Mouse (Mus musculus): ENCODE measurements around the gene Kncn.

Kncn gene

GRCm38 (mm10) chr4:115935835-115936581 is 51.8 kb downstream of the Kncn start:
- ATAC-seq (ENCODE audit: low TSS enrichment): no peak

GRCm38 (mm10) chr4:115936646-115937045 is 52.4 kb downstream of the Kncn start:
- no peak for ATAC-seq (ENCODE audit: low TSS enrichment)

DNA sequence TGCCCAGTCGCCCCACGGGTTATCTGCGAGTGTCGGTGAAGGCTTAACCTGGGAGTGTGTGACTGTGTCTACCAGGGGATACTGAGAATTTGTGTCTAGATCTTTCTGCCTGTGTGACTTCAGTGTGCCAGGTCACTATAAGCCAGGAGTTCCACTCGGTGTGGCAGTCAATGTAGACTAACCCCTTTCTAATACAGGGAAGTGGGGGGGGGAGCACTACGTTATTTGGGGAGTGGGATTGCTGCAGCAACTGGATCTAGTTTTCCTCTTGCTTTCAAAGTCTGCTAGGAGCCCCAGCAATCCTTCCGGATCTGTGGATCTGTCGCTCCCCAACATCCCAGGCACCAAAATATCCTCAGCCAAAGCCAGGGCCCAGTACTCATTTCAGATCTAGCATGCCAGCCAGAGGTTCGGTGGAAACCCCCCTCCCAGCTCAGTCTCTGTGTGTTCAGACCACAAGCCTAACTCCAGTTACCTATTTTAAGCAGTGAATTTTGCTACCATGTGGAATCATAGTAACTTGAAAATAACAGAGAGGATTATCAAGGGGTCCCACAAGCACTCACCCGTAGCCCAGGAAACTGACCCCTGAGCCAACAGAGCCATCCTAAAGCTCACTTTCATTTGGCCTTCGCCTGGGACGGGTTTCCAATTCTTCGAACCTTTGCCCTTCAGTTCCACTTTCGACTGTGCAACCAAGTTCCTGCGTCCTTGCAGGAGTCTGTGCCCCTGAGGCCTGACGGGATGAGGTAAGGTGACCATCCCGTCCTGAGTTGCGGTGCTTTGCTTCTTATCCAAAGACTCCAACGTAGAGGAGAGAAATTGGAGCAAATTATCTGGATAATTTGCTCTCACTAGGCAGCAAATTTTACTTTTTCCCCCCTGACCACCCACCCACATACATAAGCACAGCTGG is 53.1 kb downstream of the Kncn start:
- ATAC-seq (ENCODE audit: low TSS enrichment): no peak

GRCm38 (mm10) chr4:115938276-115939160 is 54.3 kb downstream of the Kncn start:
- no peak for ATAC-seq (ENCODE audit: low TSS enrichment)
